ENCODE assay signal across 10 mouse cellular contexts in genomic region chr4:141052442-141052841, GRCm38 (mm10). TPM values are rescaled to one million over a fixed set of nuclear protein-coding genes. Genes with fewer than 3 reads are reported as not detected.
A peak's percentile ranks its signal among the peaks of the same experiment; 100 is the strongest.
DNase-seq lines count a peak whose midpoint lies in the region; ATAC-seq and TF ChIP-seq lines count a peak whose summit lies in the region.
"Had no signal": no experiment of that assay in that cellular context is flagged by ENCODE, and none has a peak within 500 bp of the region (broad histone marks: within the 10 kb centered on the region; RNA-seq: fewer than 3 reads in every experiment).

No protein-coding gene starts in this region.

- H3K27me3 ChIP-seq in hindbrain, embryonic 13.5 days: no peaks in the 10 kb centered on the region
- no peaks in the 10 kb centered on the region for H3K27me3 ChIP-seq in hindbrain, postnatal 0 days (ENCODE audit: insufficient read depth, low read length)
- H3K27me3 ChIP-seq in forebrain, embryonic 12.5 days: no peaks in the 10 kb centered on the region
- H3K27me3 ChIP-seq in kidney, embryonic 15.5 days: no peaks in the 10 kb centered on the region
- H3K27me3 ChIP-seq in midbrain, embryonic 16.5 days (ENCODE audit: control insufficient read depth, insufficient read depth, low read depth, low read length): no peaks in the 10 kb centered on the region

- no peak overlapping the region for H3K4me2 ChIP-seq in hindbrain, embryonic 13.5 days
- no peak overlapping the region for H3K4me2 ChIP-seq in hindbrain, postnatal 0 days (ENCODE audit: low read depth, low read length)
- H3K4me2 ChIP-seq in forebrain, embryonic 12.5 days: peak overlapping the region; percentile 49
- H3K4me2 ChIP-seq in kidney, embryonic 15.5 days: peak overlapping the region; percentile 50
- peak overlapping the region; percentile 58 for H3K4me2 ChIP-seq in midbrain, embryonic 16.5 days (ENCODE audit: low read length)
- H3K4me2 ChIP-seq: liver, embryonic 11.5 days had no signal

- no peak overlapping the region; the same call in 1 of the 2 replicates for H3K9ac ChIP-seq in hindbrain, embryonic 13.5 days
- no peak overlapping the region for H3K9ac ChIP-seq in hindbrain, postnatal 0 days (replicated peaks; ENCODE audit: low read length)
- H3K9ac ChIP-seq in forebrain, embryonic 12.5 days: peak overlapping the region; percentile 8; the same call in 1 of the 2 replicates
- H3K9ac ChIP-seq in kidney, embryonic 15.5 days: peak overlapping the region; percentile 29; the same call in 1 of the 2 replicates
- H3K9ac ChIP-seq in midbrain, embryonic 16.5 days (ENCODE audit: low read depth, low read length): peak overlapping the region; percentile 37

- no peak for DNase-seq in hindbrain, postnatal 0 days (ENCODE audit: low spot score)
- DNase-seq in spleen, postnatal 36 days (ENCODE audit: low spot score in 2 of 2): no peak
- no peak for DNase-seq in thymus, adult 18-20 months

- ATAC-seq in hindbrain, embryonic 13.5 days (ENCODE audit: low FRiP score): no peak
- ATAC-seq in hindbrain, postnatal 0 days: no peak
- ATAC-seq in forebrain, embryonic 12.5 days (ENCODE audit: low FRiP score): no peak
- no peak for ATAC-seq in kidney, embryonic 15.5 days (replicated peaks; ENCODE audit: low FRiP score)
- no peak for ATAC-seq in midbrain, embryonic 16.5 days

- no peaks in the 10 kb centered on the region for H3K9me3 ChIP-seq in hindbrain, embryonic 13.5 days
- H3K9me3 ChIP-seq in hindbrain, postnatal 0 days (ENCODE audit: low read length): no peaks in the 10 kb centered on the region
- no peaks in the 10 kb centered on the region for H3K9me3 ChIP-seq in forebrain, embryonic 12.5 days
- no peaks in the 10 kb centered on the region for H3K9me3 ChIP-seq in kidney, embryonic 15.5 days (replicated peaks)
- no peaks in the 10 kb centered on the region for H3K9me3 ChIP-seq in midbrain, embryonic 16.5 days (replicated peaks; ENCODE audit: control insufficient read depth, low read length, poor library complexity, severe bottlenecking)

- H3K4me3 ChIP-seq in hindbrain, embryonic 13.5 days: no peak overlapping the region
- H3K4me3 ChIP-seq in hindbrain, postnatal 0 days (ENCODE audit: low read length): no peak overlapping the region
- H3K4me3 ChIP-seq in forebrain, embryonic 12.5 days (replicated peaks): no peak overlapping the region
- H3K4me3 ChIP-seq in kidney, embryonic 15.5 days (replicated peaks): peak overlapping the region; percentile 30
- no peak overlapping the region for H3K4me3 ChIP-seq in midbrain, embryonic 16.5 days (ENCODE audit: low read depth, low read length)

- H3K36me3 ChIP-seq in hindbrain, embryonic 13.5 days: peaks cover 16% of the 10 kb centered on the region
- no peaks in the 10 kb centered on the region for H3K36me3 ChIP-seq in hindbrain, postnatal 0 days (ENCODE audit: insufficient read depth, low read length)
- peaks cover 27% of the 10 kb centered on the region for H3K36me3 ChIP-seq in forebrain, embryonic 12.5 days (replicated peaks)
- peaks cover 29% of the 10 kb centered on the region for H3K36me3 ChIP-seq in kidney, embryonic 15.5 days
- H3K36me3 ChIP-seq in midbrain, embryonic 16.5 days (ENCODE audit: control insufficient read depth, insufficient read depth, low read length): no peaks in the 10 kb centered on the region

- peaks cover 63% of the 10 kb centered on the region for H3K4me1 ChIP-seq in hindbrain, embryonic 13.5 days (replicated peaks)
- H3K4me1 ChIP-seq in hindbrain, postnatal 0 days (ENCODE audit: insufficient read depth, low read length): peaks cover 27% of the 10 kb centered on the region
- H3K4me1 ChIP-seq in forebrain, embryonic 12.5 days: peaks cover 62% of the 10 kb centered on the region
- peaks cover 70% of the 10 kb centered on the region for H3K4me1 ChIP-seq in kidney, embryonic 15.5 days
- peaks cover 45% of the 10 kb centered on the region for H3K4me1 ChIP-seq in midbrain, embryonic 16.5 days (ENCODE audit: control insufficient read depth, insufficient read depth, low read length)

- WGBS in hindbrain, embryonic 13.5 days: 88% methylated on average over 12 of the region's 12 CpGs
- 67% methylated on average over 12 of the region's 12 CpGs for WGBS in hindbrain, postnatal 0 days
- WGBS in forebrain, embryonic 12.5 days: 78% methylated on average over 12 of the region's 12 CpGs
- 88% methylated on average over 12 of the region's 12 CpGs for WGBS in kidney, embryonic 15.5 days
- WGBS in midbrain, embryonic 16.5 days: 74% methylated on average over 12 of the region's 12 CpGs

- H3K27ac ChIP-seq in hindbrain, embryonic 13.5 days: peak overlapping the region; percentile 71
- H3K27ac ChIP-seq in hindbrain, postnatal 0 days: no peak overlapping the region; the same call in 1 of the 2 replicates
- H3K27ac ChIP-seq in forebrain, embryonic 12.5 days: peak overlapping the region; percentile 93
- peak overlapping the region; percentile 96 for H3K27ac ChIP-seq in kidney, embryonic 15.5 days
- peak overlapping the region; percentile 89 for H3K27ac ChIP-seq in midbrain, embryonic 16.5 days (ENCODE audit: low read length)

- no peak for TF ChIP-seq CTCF in hindbrain, postnatal 0 days (IDR thresholded peaks at IDR 0.05; ENCODE audit: low read depth)

RNA-seq across cellular contexts. Expression of gene Crocc, which starts 7.9 kb away (rescaled TPM):
- polyA plus RNA-seq in hindbrain, embryonic 13.5 days (2015; fragmentation: Nextera tagmentation; extraction: Ambion mirVana): 6.0 and 6.2 TPM in 2 replicates
- 18.7 and 19.7 TPM in 2 replicates for total RNA-seq in hindbrain, postnatal 0 days (2014; rRNA removed)
- 3.8 and 3.9 TPM in 2 replicates for polyA plus RNA-seq in hindbrain, postnatal 0 days (2015; fragmentation: Nextera tagmentation; extraction: Ambion mirVana)
- polyA plus RNA-seq in forebrain, embryonic 12.5 days (2016; fragmentation: Nextera tagmentation; extraction: Ambion mirVana): 15.4 and 17.4 TPM in 2 replicates
- 8.5 and 9.5 TPM in 2 replicates for polyA plus RNA-seq in kidney, embryonic 15.5 days (2015; fragmentation: Nextera tagmentation; extraction: Ambion mirVana)
- 5.3 and 6.3 TPM in 2 replicates for polyA plus RNA-seq in midbrain, embryonic 16.5 days (2015; fragmentation: Nextera tagmentation; extraction: Ambion mirVana)

RNA-seq across cellular contexts. Expression of gene Necap2, which starts 25.7 kb away (rescaled TPM):
- 52.6 and 57.3 TPM in 2 replicates for polyA plus RNA-seq in hindbrain, embryonic 13.5 days (2015; fragmentation: Nextera tagmentation; extraction: Ambion mirVana)
- total RNA-seq in hindbrain, postnatal 0 days (2014; rRNA removed): 52.5 and 67.5 TPM in 2 replicates
- polyA plus RNA-seq in hindbrain, postnatal 0 days (2015; fragmentation: Nextera tagmentation; extraction: Ambion mirVana): 51.5 and 51.8 TPM in 2 replicates
- polyA plus RNA-seq in forebrain, embryonic 12.5 days (2016; fragmentation: Nextera tagmentation; extraction: Ambion mirVana): 52.7 and 56.8 TPM in 2 replicates
- polyA plus RNA-seq in kidney, embryonic 15.5 days (2015; fragmentation: Nextera tagmentation; extraction: Ambion mirVana): 80.0 and 89.4 TPM in 2 replicates
- 52.5 and 55.9 TPM in 2 replicates for polyA plus RNA-seq in midbrain, embryonic 16.5 days (2015; fragmentation: Nextera tagmentation; extraction: Ambion mirVana)

RNA-seq across cellular contexts. Expression of gene Spata21, which starts 35.7 kb away (rescaled TPM):
- 0.17 and 0.40 TPM in 2 replicates for polyA plus RNA-seq in hindbrain, embryonic 13.5 days (2015; fragmentation: Nextera tagmentation; extraction: Ambion mirVana)
- 0.37 and 0.90 TPM in 2 replicates for total RNA-seq in hindbrain, postnatal 0 days (2014; rRNA removed)
- 0.84 and 1.6 TPM in 2 replicates for polyA plus RNA-seq in hindbrain, postnatal 0 days (2015; fragmentation: Nextera tagmentation; extraction: Ambion mirVana)
- 0.26 TPM in 1 of 2 replicates, not detected in the other for polyA plus RNA-seq in forebrain, embryonic 12.5 days (2016; fragmentation: Nextera tagmentation; extraction: Ambion mirVana)
- 0.50 and 0.64 TPM in 2 replicates for polyA plus RNA-seq in kidney, embryonic 15.5 days (2015; fragmentation: Nextera tagmentation; extraction: Ambion mirVana)
- 0.39 TPM in 1 of 2 replicates, not detected in the other for polyA plus RNA-seq in midbrain, embryonic 16.5 days (2015; fragmentation: Nextera tagmentation; extraction: Ambion mirVana)
- total RNA-seq: granulocyte monocyte progenitor cell, adult 5-6 weeks had no signal
- polyA plus RNA-seq: liver, embryonic 11.5 days; neural tube, embryonic 11.5 days had no signal

RNA-seq across cellular contexts. Expression of gene Mfap2, which starts 42.2 kb away (rescaled TPM):
- polyA plus RNA-seq in hindbrain, embryonic 13.5 days (2015; fragmentation: Nextera tagmentation; extraction: Ambion mirVana): 198 and 227 TPM in 2 replicates
- total RNA-seq in hindbrain, postnatal 0 days (2014; rRNA removed): 20.6 and 42.3 TPM in 2 replicates
- 92.0 and 99.5 TPM in 2 replicates for polyA plus RNA-seq in hindbrain, postnatal 0 days (2015; fragmentation: Nextera tagmentation; extraction: Ambion mirVana)
- polyA plus RNA-seq in forebrain, embryonic 12.5 days (2016; fragmentation: Nextera tagmentation; extraction: Ambion mirVana): 250 and 275 TPM in 2 replicates
- polyA plus RNA-seq in kidney, embryonic 15.5 days (2015; fragmentation: Nextera tagmentation; extraction: Ambion mirVana): 340 and 433 TPM in 2 replicates
- polyA plus RNA-seq in midbrain, embryonic 16.5 days (2015; fragmentation: Nextera tagmentation; extraction: Ambion mirVana): 121 and 141 TPM in 2 replicates
- total RNA-seq: granulocyte monocyte progenitor cell, adult 5-6 weeks had no signal

Comparison
In these comparisons a context has a peak if more than half of its experiments do, and no peak if none do; other contexts are left out.
1. H3K4me2 ChIP-seq: peak in forebrain, embryonic 12.5 days (single experiment), kidney, embryonic 15.5 days (single experiment) and midbrain, embryonic 16.5 days (single experiment); none in hindbrain, embryonic 13.5 days (single experiment) and hindbrain, postnatal 0 days (single experiment).
2. H3K9ac ChIP-seq: peak in forebrain, embryonic 12.5 days (single experiment), kidney, embryonic 15.5 days (single experiment) and midbrain, embryonic 16.5 days (single experiment); none in hindbrain, embryonic 13.5 days (single experiment) and hindbrain, postnatal 0 days (single experiment).